Mouse (Mus musculus) bone marrow macrophage, adult 2 months (primary cell): ENCODE data around the gene Dnah2. TPM values are rescaled to one million over a fixed set of nuclear protein-coding genes. Genes with fewer than 3 reads are reported as not detected.

Experiments
- H3K27ac ChIP-seq: 2 replicates; pipeline ENCODE4 v1.5.1; 2012; ENCODE audit warnings: low read depth, low read length; ENCODE audit not compliant: insufficient read depth
- H3K4me1 ChIP-seq: 2 replicates; pipeline ENCODE4 v1.6.1; 2012; ENCODE audit warnings: low read length; ENCODE audit not compliant: control insufficient read depth, insufficient read depth
- H3K4me3 ChIP-seq: 2 replicates; pipeline ENCODE4 v1.5.1; 2012; ENCODE audit warnings: mild to moderate bottlenecking, low read length, moderate library complexity; ENCODE audit not compliant: insufficient read depth
- CTCF ChIP-seq: IDR thresholded peaks from 2 replicates; pipeline ENCODE4 v1.5.1; 2012; ENCODE audit warnings: low read depth, mild to moderate bottlenecking, low read length, moderate library complexity
- POLR2A ChIP-seq: IDR thresholded peaks from 2 replicates; pipeline ENCODE4 v1.6.1; 2012; ENCODE audit warnings: mild to moderate bottlenecking, low read depth, low read length, borderline replicate concordance
- polyA plus RNA-seq: library from polyadenylated mRNA; stranded (reverse); fragments of >200 nt; gene quantifications from 2 replicates; pipeline ENCODE4 v1.2.4, GENCODE M21; 2012; ENCODE audit not compliant: missing spikeins, insufficient read depth, insufficient read length

Gene Dnah2
- polyA plus RNA-seq, 1 experiment: 0.72 TPM

GRCm38 (mm10) chr11:69575220-69575619 lies 26.3 kb upstream of the Dnah2 start:
- TF ChIP-seq CTCF (no peak), POLR2A (no peak)
- peaks cover 9% of the 10 kb centered on the region for H3K4me1 ChIP-seq
- no peak overlapping the region for H3K27ac ChIP-seq
- no peak overlapping the region for H3K4me3 ChIP-seq

DNA sequence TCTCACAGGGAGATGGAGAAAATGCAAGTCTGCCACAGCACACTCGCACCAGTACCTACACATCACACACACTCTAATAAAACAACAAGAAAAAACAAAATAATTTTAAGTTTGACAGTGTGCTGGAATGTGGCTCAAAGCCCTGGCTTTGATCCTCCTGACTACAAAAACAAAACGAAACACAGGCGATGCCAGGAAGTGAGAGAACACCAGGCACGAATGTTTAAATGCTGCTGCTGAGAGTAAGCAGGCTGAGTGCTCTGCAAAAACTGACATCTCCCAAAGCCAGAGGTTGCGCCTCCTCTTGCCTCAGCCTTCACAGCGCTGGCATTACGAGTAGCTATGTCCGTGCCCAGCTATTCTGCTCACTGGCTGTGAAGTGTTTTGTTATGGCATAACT lies 16.2 kb upstream of the Dnah2 start:
- H3K4me1 ChIP-seq: no peaks in the 10 kb centered on the region
- H3K27ac ChIP-seq: no peak overlapping the region
- no peak overlapping the region for H3K4me3 ChIP-seq
- no peak for TF ChIP-seq CTCF
- TF ChIP-seq POLR2A: no peak

- Histone ChIP-seq H3K4me1 (peaks cover under 1% of the 10 kb centered on the region), H3K4me3 (no peak overlapping the region), H3K27ac (no peak overlapping the region)
- TF ChIP-seq POLR2A (no peak), CTCF (no peak)
Observed at GRCm38 (mm10) chr11:69564391-69564790, 15.5 kb upstream of the Dnah2 start.

DNA sequence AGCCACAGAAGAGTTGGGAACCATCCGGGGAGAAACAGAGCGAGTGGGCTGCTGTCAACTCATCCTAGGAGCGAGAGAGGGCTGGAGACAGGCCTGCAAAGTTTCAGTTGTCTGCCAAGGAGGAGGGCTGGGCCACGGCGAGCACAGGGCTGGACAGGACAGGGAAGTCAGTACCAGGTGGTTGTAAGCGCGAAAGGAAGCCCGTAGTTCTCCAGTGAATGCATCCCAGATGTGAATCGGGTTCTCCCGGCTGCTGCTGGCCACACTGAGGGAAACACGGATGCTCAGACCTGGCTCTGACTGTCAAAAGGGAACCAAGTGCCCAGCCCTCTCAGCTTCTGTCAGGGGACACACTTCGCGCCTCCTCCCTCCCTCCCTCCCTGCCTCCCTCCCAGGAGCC lies 14.5 kb upstream of the Dnah2 start:
- Histone ChIP-seq H3K27ac (no peak overlapping the region), H3K4me1 (peaks cover 7% of the 10 kb centered on the region)
- TF ChIP-seq POLR2A: no peak
- TF ChIP-seq CTCF: no peak

GRCm38 (mm10) chr11:69560896-69561854 lies 12.3 kb upstream of the Dnah2 start:
- no peak for TF ChIP-seq POLR2A
- TF ChIP-seq CTCF: no peak
- H3K4me3 ChIP-seq: no peak overlapping the region
- peaks cover 7% of the 10 kb centered on the region for H3K4me1 ChIP-seq
- no peak overlapping the region for H3K27ac ChIP-seq

More for the DNA sequence above, 14.5 kb upstream of the Dnah2 start:
- no peak overlapping the region for H3K4me3 ChIP-seq

- Histone ChIP-seq H3K4me1 (peaks cover 7% of the 10 kb centered on the region), H3K4me3 (no peak within 1 kb of the TSS), H3K27ac (no peak within 1 kb of the TSS)
- TF ChIP-seq CTCF (no peak), POLR2A (no peak)
Observed at GRCm38 (mm10) chr11:69559851-69560765, 11.2 kb upstream of the Dnah2 start, which contains the start of gene Efnb3. Efnb3 (minus strand) TSS chr11:69560205.

DNA sequence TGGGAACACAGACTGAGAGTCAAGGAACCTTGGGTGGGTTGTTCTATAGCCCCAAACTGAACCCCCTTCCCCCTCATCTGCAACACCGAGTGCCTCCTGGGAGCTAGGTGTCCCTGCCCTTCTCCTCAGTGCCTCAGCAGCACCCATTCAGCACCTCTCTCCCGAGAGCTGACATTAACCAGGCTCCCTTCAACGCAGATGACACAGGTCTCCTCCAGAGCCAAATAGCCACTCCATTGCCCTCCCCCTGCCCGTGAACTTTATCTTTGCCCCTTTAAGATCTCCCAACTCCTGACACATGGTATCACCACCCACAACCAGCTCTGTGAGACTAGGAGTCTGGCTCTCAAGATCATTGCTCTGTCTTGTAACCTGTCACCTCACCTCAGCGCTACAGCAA lies 10.3 kb upstream of the Dnah2 start:
- Histone ChIP-seq H3K27ac (no peak overlapping the region), H3K4me3 (no peak overlapping the region), H3K4me1 (peaks cover 11% of the 10 kb centered on the region)
- TF ChIP-seq POLR2A (no peak), CTCF (no peak)

DNA sequence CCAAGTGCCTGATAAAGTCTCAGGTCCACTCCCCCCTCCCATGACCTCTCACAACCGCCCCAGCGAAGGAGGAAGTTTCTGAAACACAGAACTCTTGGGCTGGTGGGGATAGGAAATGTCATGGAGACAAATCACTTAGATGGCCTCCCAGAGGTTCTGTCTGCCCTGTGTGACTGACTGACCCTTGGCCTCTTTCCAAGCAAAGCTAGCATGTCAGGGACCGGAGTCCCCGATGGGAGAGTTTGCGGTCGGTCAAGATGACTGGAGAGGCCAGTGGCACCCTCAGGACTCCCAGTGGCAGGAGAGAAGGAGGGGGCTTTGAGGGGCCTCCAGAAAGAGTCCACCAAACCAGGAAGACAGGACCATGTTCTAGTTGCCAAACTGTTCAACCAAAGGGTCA lies 9.8 kb upstream of the Dnah2 start:
- no peak overlapping the region for H3K27ac ChIP-seq
- peaks cover 13% of the 10 kb centered on the region for H3K4me1 ChIP-seq
- no peak overlapping the region for H3K4me3 ChIP-seq
- TF ChIP-seq POLR2A (no peak), CTCF (no peak)

DNA sequence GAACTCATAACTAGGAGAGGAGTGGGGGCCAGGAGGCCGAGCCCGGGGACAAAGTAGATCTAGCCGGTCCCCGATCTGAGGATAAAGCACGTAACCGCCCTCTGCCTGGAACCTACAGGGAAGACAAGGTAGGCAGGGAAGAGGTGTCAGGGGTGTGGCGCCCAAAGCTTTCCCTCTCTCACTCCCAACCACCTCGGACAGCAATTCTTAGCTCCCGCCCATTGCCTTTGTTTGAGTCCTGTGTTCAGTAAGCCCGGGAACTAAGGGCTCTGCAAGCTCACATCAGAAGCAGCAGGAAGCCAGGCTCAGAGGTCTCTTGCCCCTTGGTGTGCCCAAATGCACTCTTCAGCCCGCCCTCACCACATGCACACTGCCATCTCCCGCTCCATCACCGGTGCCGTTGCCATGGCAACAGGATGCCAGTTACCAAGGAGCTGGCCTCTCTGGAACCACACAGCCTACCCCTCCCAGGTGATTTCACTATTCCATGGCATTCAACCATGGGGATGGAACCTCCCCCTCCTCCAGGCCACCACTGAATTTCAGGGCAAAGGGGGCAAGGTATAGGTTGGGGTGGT lies 8.6 kb upstream of the Dnah2 start:
- Histone ChIP-seq H3K4me1 (peaks cover 19% of the 10 kb centered on the region), H3K4me3 (no peak overlapping the region), H3K27ac (no peak overlapping the region)
- no peak for TF ChIP-seq POLR2A
- no peak for TF ChIP-seq CTCF
